Mouse (Mus musculus): ENCODE results near the gene Rap1gap. TPM values are rescaled to one million over a fixed set of nuclear protein-coding genes. Genes with fewer than 3 reads are reported as not detected.

The Rap1gap gene
- polyA plus RNA-seq, 1 experiment = 1.3 TPM

- H3K27me3 ChIP-seq (ENCODE audit: control insufficient read depth, insufficient read depth, insufficient read length) = peaks cover 54% of the 10 kb centered on the region
- H3ac ChIP-seq (ENCODE audit: control insufficient read depth, insufficient read length) = no peak overlapping the region
- no peaks in the 10 kb centered on the region for H3K36me3 ChIP-seq (ENCODE audit: control insufficient read depth, insufficient read depth)
- TF ChIP-seq POLR2AphosphoS2 (IDR thresholded peaks at IDR 0.05; ENCODE audit: insufficient read length, low read depth) = no peak
- TF ChIP-seq USF1 (IDR thresholded peaks at IDR 0.05; ENCODE audit: low read depth) = no peak
- TF ChIP-seq TCF12 (IDR thresholded peaks at IDR 0.05; ENCODE audit: insufficient read depth, poor library complexity, severe bottlenecking) = no peak
- TF ChIP-seq MYOG (IDR thresholded peaks at IDR 0.05; ENCODE audit: control insufficient read depth in 1 of 3, insufficient read depth in 1 of 3, insufficient read length in 2 of 3, low read depth in 2 of 3) = no peak
- TF ChIP-seq E2F4 (IDR thresholded peaks at IDR 0.05; ENCODE audit: insufficient read depth) = no peak
- TF ChIP-seq POLR2A (IDR thresholded peaks at IDR 0.05; ENCODE audit: insufficient read length, low read depth) = no peak
- no peak overlapping the region for H3K4me2 ChIP-seq (ENCODE audit: low read depth)
- no peaks in the 10 kb centered on the region for H3K79me2 ChIP-seq (ENCODE audit: control insufficient read depth, insufficient read depth)
- H3K4me3 ChIP-seq = no peak overlapping the region
These were observed 104.3 kb downstream of the Rap1gap start for GRCm38 (mm10) chr4:137768831-137769230.

- H3ac ChIP-seq (ENCODE audit: control insufficient read depth, insufficient read length) = no peak overlapping the region
- no peak overlapping the region for H3K4me3 ChIP-seq
- peaks cover 54% of the 10 kb centered on the region for H3K27me3 ChIP-seq (ENCODE audit: control insufficient read depth, insufficient read depth, insufficient read length)
- H3K79me2 ChIP-seq (ENCODE audit: control insufficient read depth, insufficient read depth) = no peaks in the 10 kb centered on the region
- no peak for TF ChIP-seq SRF (IDR thresholded peaks at IDR 0.05; ENCODE audit: control insufficient read depth, insufficient read length, low read depth)
- no peak for TF ChIP-seq REST (IDR thresholded peaks at IDR 0.05; ENCODE audit: insufficient read depth, insufficient read length)
- no peak for TF ChIP-seq CEBPB (IDR thresholded peaks at IDR 0.05; ENCODE audit: insufficient read depth, poor library complexity, severe bottlenecking)
- H3K4me2 ChIP-seq (ENCODE audit: low read depth) = no peak overlapping the region
- H3K36me3 ChIP-seq (ENCODE audit: control insufficient read depth, insufficient read depth) = no peaks in the 10 kb centered on the region
These were observed 105.1 kb downstream of the Rap1gap start for GRCm38 (mm10) chr4:137769635-137770034.

DNA sequence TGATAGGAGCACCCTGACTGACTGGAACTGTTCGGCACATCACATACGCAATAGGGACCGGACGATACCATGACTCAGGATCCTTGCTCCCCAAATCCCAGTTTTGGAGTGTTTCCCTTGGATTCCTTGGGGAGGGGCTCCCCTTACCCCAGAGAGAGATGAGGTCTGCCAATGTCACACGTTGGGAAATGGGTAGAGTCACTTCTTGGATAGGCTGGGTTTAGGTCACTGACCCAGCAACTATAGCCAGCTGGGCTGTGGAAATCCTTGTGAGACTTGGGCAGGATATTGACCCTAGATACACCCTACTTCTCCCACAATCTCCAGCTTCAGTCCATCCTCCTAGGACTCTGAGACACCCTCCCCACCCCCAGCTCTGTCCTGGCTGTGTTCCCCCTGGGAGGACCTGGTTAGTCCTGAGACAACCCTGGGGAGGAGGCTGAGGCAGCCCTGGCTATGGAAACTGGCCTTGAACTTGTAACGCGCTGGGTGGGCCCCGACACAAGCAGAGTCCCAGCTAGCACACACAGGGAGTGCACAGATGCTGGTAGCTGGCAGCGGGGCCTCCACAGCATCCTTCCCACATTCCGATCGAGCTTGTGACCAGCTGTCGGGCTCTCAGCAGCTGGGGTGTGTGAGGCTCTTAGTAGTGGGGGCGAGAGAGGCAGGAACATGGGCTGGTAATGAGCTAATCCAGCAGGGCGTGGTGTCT is 106.5 kb downstream of the Rap1gap start:
- Histone ChIP-seq H3K27me3 (ENCODE audit: control insufficient read depth, insufficient read depth, insufficient read length) (peaks cover 53% of the 10 kb centered on the region), H3ac (ENCODE audit: control insufficient read depth, insufficient read length) (no peak overlapping the region), H3K36me3 (ENCODE audit: control insufficient read depth, insufficient read depth) (no peaks in the 10 kb centered on the region), H3K4me2 (ENCODE audit: low read depth) (no peak overlapping the region), H3K79me2 (ENCODE audit: control insufficient read depth, insufficient read depth) (no peaks in the 10 kb centered on the region), H3K4me3 (no peak overlapping the region)
- peak in 1 of 3 experiments; percentile 26 for TF ChIP-seq MYOD1 (IDR thresholded peaks at IDR 0.05; ENCODE audit: control insufficient read depth in 1 of 3, insufficient read length in 2 of 3, low read depth in 2 of 3)
- no peak for TF ChIP-seq MAX (IDR thresholded peaks at IDR 0.05; ENCODE audit: low read depth)
- peak in 1 of 3 experiments; percentile 3 for TF ChIP-seq MYOG (IDR thresholded peaks at IDR 0.05; ENCODE audit: control insufficient read depth in 1 of 3, insufficient read depth in 1 of 3, insufficient read length in 2 of 3, low read depth in 2 of 3)
- TF ChIP-seq POLR2A (IDR thresholded peaks at IDR 0.05; ENCODE audit: insufficient read length, low read depth) = no peak
- no peak for TF ChIP-seq TCF12 (IDR thresholded peaks at IDR 0.05; ENCODE audit: insufficient read depth, poor library complexity, severe bottlenecking)
- TF ChIP-seq TCF3 (IDR thresholded peaks at IDR 0.05; ENCODE audit: insufficient read length, low read depth) = peak; percentile 9

DNA sequence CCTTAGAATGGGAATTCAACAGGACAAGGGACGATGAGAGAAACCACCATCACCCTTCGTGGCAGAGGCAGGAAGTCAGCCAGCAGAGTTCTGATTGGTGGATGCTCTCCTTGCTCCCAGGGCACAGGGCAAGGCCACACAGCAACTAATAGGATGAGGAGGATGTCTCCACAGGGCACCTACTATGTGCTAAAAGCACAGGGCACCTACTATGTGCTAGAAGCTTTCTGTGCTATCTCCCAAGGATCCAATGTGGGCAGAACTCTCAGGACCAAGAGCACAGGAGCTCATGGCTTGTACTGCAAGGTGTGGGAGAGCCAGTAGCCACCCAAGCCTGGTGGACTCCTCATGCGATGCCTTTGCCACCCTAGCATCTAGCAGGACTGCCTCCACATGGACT is 107.2 kb downstream of the Rap1gap start:
- Histone ChIP-seq H3K27me3 (ENCODE audit: control insufficient read depth, insufficient read depth, insufficient read length) (peaks cover 54% of the 10 kb centered on the region), H3ac (ENCODE audit: control insufficient read depth, insufficient read length) (no peak overlapping the region), H3K79me2 (ENCODE audit: control insufficient read depth, insufficient read depth) (no peaks in the 10 kb centered on the region), H3K4me3 (no peak overlapping the region), H3K36me3 (ENCODE audit: control insufficient read depth, insufficient read depth) (no peaks in the 10 kb centered on the region), H3K4me2 (ENCODE audit: low read depth) (no peak overlapping the region)
- no peak for TF ChIP-seq USF1 (IDR thresholded peaks at IDR 0.05; ENCODE audit: low read depth)
- no peak for TF ChIP-seq MYOD1 (IDR thresholded peaks at IDR 0.05; ENCODE audit: control insufficient read depth in 1 of 3, insufficient read length in 2 of 3, low read depth in 2 of 3)
- TF ChIP-seq TCF12 (IDR thresholded peaks at IDR 0.05; ENCODE audit: insufficient read depth, poor library complexity, severe bottlenecking) = no peak
- TF ChIP-seq POLR2A (IDR thresholded peaks at IDR 0.05; ENCODE audit: insufficient read length, low read depth) = no peak
- no peak for TF ChIP-seq REST (IDR thresholded peaks at IDR 0.05; ENCODE audit: insufficient read depth, insufficient read length)
- TF ChIP-seq E2F4 (IDR thresholded peaks at IDR 0.05; ENCODE audit: insufficient read depth) = no peak
- TF ChIP-seq MAX (IDR thresholded peaks at IDR 0.05; ENCODE audit: low read depth) = no peak
- no peak for TF ChIP-seq POLR2AphosphoS2 (IDR thresholded peaks at IDR 0.05; ENCODE audit: insufficient read length, low read depth)
- no peak for TF ChIP-seq MYOG (IDR thresholded peaks at IDR 0.05; ENCODE audit: control insufficient read depth in 1 of 3, insufficient read depth in 1 of 3, insufficient read length in 2 of 3, low read depth in 2 of 3)
- TF ChIP-seq CEBPB (IDR thresholded peaks at IDR 0.05; ENCODE audit: insufficient read depth, poor library complexity, severe bottlenecking) = no peak
- no peak for TF ChIP-seq SRF (IDR thresholded peaks at IDR 0.05; ENCODE audit: control insufficient read depth, insufficient read length, low read depth)
- TF ChIP-seq TCF3 (IDR thresholded peaks at IDR 0.05; ENCODE audit: insufficient read length, low read depth) = no peak

- H3K36me3 ChIP-seq (ENCODE audit: control insufficient read depth, insufficient read depth) = no peaks in the 10 kb centered on the region
- no peak overlapping the region for H3K4me3 ChIP-seq
- no peak overlapping the region for H3ac ChIP-seq (ENCODE audit: control insufficient read depth, insufficient read length)
- H3K27me3 ChIP-seq (ENCODE audit: control insufficient read depth, insufficient read depth, insufficient read length) = peaks cover 54% of the 10 kb centered on the region
- no peaks in the 10 kb centered on the region for H3K79me2 ChIP-seq (ENCODE audit: control insufficient read depth, insufficient read depth)
- TF ChIP-seq POLR2AphosphoS2 (IDR thresholded peaks at IDR 0.05; ENCODE audit: insufficient read length, low read depth) (no peak), REST (IDR thresholded peaks at IDR 0.05; ENCODE audit: insufficient read depth, insufficient read length) (no peak), MYOG (IDR thresholded peaks at IDR 0.05; ENCODE audit: control insufficient read depth in 1 of 3, insufficient read depth in 1 of 3, insufficient read length in 2 of 3, low read depth in 2 of 3) (no peak), SRF (IDR thresholded peaks at IDR 0.05; ENCODE audit: control insufficient read depth, insufficient read length, low read depth) (no peak), MAX (IDR thresholded peaks at IDR 0.05; ENCODE audit: low read depth) (no peak), MYOD1 (IDR thresholded peaks at IDR 0.05; ENCODE audit: control insufficient read depth in 1 of 3, insufficient read length in 2 of 3, low read depth in 2 of 3) (no peak), TCF3 (IDR thresholded peaks at IDR 0.05; ENCODE audit: insufficient read length, low read depth) (no peak), CEBPB (IDR thresholded peaks at IDR 0.05; ENCODE audit: insufficient read depth, poor library complexity, severe bottlenecking) (no peak), TCF12 (IDR thresholded peaks at IDR 0.05; ENCODE audit: insufficient read depth, poor library complexity, severe bottlenecking) (no peak)
- H3K4me2 ChIP-seq (ENCODE audit: low read depth) = no peak overlapping the region
These were observed 108.0 kb downstream of the Rap1gap start for GRCm38 (mm10) chr4:137772438-137773056.
